Mouse (Mus musculus) testis, adult 2 months (tissue): ENCODE data around the gene Map3k12. TPM values are rescaled to one million over a fixed set of nuclear protein-coding genes. Genes with fewer than 3 reads are reported as not detected.

Experiments used
- H3K27ac ChIP-seq: fragments of 200-500 bp; 2 replicates; pipeline ENCODE4 v1.5.1; 2012; ENCODE audit warnings: low read depth, low read length; ENCODE audit not compliant: control insufficient read depth, insufficient read depth
- H3K27me3 ChIP-seq: fragments of 200-500 bp; 2 replicates; pipeline ENCODE4 v1.6.1; 2012; ENCODE audit warnings: mild to moderate bottlenecking, low read length, moderate library complexity; ENCODE audit not compliant: control insufficient read depth, insufficient read depth
- H3K36me3 ChIP-seq: fragments of 200-500 bp; 2 replicates; pipeline ENCODE4 v1.6.1; 2012; ENCODE audit warnings: mild to moderate bottlenecking, low read length; ENCODE audit not compliant: control insufficient read depth, insufficient read depth
- H3K4me1 ChIP-seq: fragments of 200-500 bp; 2 replicates; pipeline ENCODE4 v1.6.1; 2012; ENCODE audit warnings: low read length; ENCODE audit not compliant: control insufficient read depth, insufficient read depth
- H3K4me3 ChIP-seq: fragments of 200-500 bp; 2 replicates; pipeline ENCODE4 v1.5.1; 2012; ENCODE audit warnings: low read depth, mild to moderate bottlenecking, low read length, moderate library complexity, mixed read lengths; ENCODE audit not compliant: control insufficient read depth
- CTCF ChIP-seq: fragments of 200-500 bp; IDR thresholded peaks from 2 replicates; pipeline ENCODE4 v1.5.1; 2012; ENCODE audit warnings: low read depth, mild to moderate bottlenecking, inconsistent platforms, low read length, moderate library complexity; ENCODE audit not compliant: control insufficient read depth, insufficient read depth, insufficient replicate concordance
- POLR2A ChIP-seq: fragments of 200-500 bp; IDR thresholded peaks from 2 replicates; pipeline ENCODE4 v1.6.1; 2012; ENCODE audit warnings: low read depth, mild to moderate bottlenecking, inconsistent platforms, low read length, moderate library complexity; ENCODE audit not compliant: control insufficient read depth
- polyA plus RNA-seq: library from polyadenylated mRNA; depleted of rRNA; stranded (reverse); fragments of >200 nt; gene quantifications from 2 replicates; pipeline ENCODE4 v1.2.3, GENCODE M21; 2012

Map3k12 gene
- polyA plus RNA-seq, 1 experiment, result 7.0 TPM

- Histone ChIP-seq H3K4me1 (no peaks in the 10 kb centered on the region), H3K27ac (no peak overlapping the region; the same call in 1 of the 2 replicates)
- TF ChIP-seq CTCF (no peak), POLR2A (no peak)
Observed at GRCm38 (mm10) chr15:102502254-102502840, 14.5 kb downstream of the Map3k12 start.

GRCm38 (mm10) chr15:102501084-102501814 lies 15.6 kb downstream of the Map3k12 start:
- H3K36me3 ChIP-seq, result peaks cover 1% of the 10 kb centered on the region; the same call in 1 of the 2 replicates
- TF ChIP-seq POLR2A, result no peak
- TF ChIP-seq CTCF, result no peak
- no peaks in the 10 kb centered on the region for H3K27me3 ChIP-seq
- H3K27ac ChIP-seq, result no peak overlapping the region
- no peak overlapping the region for H3K4me3 ChIP-seq
- no peaks in the 10 kb centered on the region for H3K4me1 ChIP-seq

More at GRCm38 (mm10) chr15:102502254-102502840, 14.5 kb downstream of the Map3k12 start:
- Histone ChIP-seq H3K27me3 (no peaks in the 10 kb centered on the region), H3K4me3 (no peak overlapping the region), H3K36me3 (peaks cover 1% of the 10 kb centered on the region; the same call in 1 of the 2 replicates)

- Histone ChIP-seq H3K27ac (no peak overlapping the region), H3K4me1 (no peaks in the 10 kb centered on the region), H3K27me3 (no peaks in the 10 kb centered on the region), H3K4me3 (peak overlapping the region; percentile 37; the same call in 1 of the 2 replicates), H3K36me3 (peaks cover 1% of the 10 kb centered on the region; the same call in 1 of the 2 replicates)
- TF ChIP-seq POLR2A (no peak), CTCF (no peak)
Observed at GRCm38 (mm10) chr15:102500479-102500878, 16.4 kb downstream of the Map3k12 start.

- H3K27me3 ChIP-seq, result no peaks in the 10 kb centered on the region
- no peak for TF ChIP-seq CTCF
- no peak for TF ChIP-seq POLR2A
- H3K27ac ChIP-seq, result no peak overlapping the region
- H3K4me1 ChIP-seq, result no peaks in the 10 kb centered on the region
- H3K36me3 ChIP-seq, result peaks cover 1% of the 10 kb centered on the region; the same call in 1 of the 2 replicates
- no peak overlapping the region for H3K4me3 ChIP-seq
Observed at GRCm38 (mm10) chr15:102499851-102500250, 17.0 kb downstream of the Map3k12 start.

GRCm38 (mm10) chr15:102499370-102499769 lies 17.5 kb downstream of the Map3k12 start:
- Histone ChIP-seq H3K4me1 (no peaks in the 10 kb centered on the region), H3K36me3 (peaks cover 1% of the 10 kb centered on the region; the same call in 1 of the 2 replicates), H3K27ac (no peak overlapping the region), H3K27me3 (no peaks in the 10 kb centered on the region), H3K4me3 (no peak overlapping the region)
- TF ChIP-seq CTCF, result no peak
- no peak for TF ChIP-seq POLR2A

GRCm38 (mm10) chr15:102498322-102498721 lies 18.5 kb downstream of the Map3k12 start:
- Histone ChIP-seq H3K4me1 (no peaks in the 10 kb centered on the region), H3K27ac (no peak overlapping the region), H3K27me3 (no peaks in the 10 kb centered on the region), H3K4me3 (no peak overlapping the region), H3K36me3 (peaks cover 3% of the 10 kb centered on the region)
- TF ChIP-seq POLR2A, result no peak

- no peak for TF ChIP-seq CTCF
- no peak for TF ChIP-seq POLR2A
- H3K4me3 ChIP-seq, result no peak overlapping the region
- H3K27ac ChIP-seq, result no peak overlapping the region
- no peaks in the 10 kb centered on the region for H3K4me1 ChIP-seq
- H3K27me3 ChIP-seq, result no peaks in the 10 kb centered on the region
- peaks cover 7% of the 10 kb centered on the region for H3K36me3 ChIP-seq
Observed at GRCm38 (mm10) chr15:102487664-102488063, 29.2 kb downstream of the Map3k12 start.
